Mouse (Mus musculus) spleen, postnatal 36 days (tissue): ENCODE measurements around the gene Mgat4e.

ENCODE experiments used
- DNase-seq, 2 experiments: peaks; one replicate each; pipeline ENCODE4 v3.0.0; 2022; ENCODE audit warnings: low spot score in 2 of 2, mixed read lengths in 1 of 2

Mgat4e gene

DNA sequence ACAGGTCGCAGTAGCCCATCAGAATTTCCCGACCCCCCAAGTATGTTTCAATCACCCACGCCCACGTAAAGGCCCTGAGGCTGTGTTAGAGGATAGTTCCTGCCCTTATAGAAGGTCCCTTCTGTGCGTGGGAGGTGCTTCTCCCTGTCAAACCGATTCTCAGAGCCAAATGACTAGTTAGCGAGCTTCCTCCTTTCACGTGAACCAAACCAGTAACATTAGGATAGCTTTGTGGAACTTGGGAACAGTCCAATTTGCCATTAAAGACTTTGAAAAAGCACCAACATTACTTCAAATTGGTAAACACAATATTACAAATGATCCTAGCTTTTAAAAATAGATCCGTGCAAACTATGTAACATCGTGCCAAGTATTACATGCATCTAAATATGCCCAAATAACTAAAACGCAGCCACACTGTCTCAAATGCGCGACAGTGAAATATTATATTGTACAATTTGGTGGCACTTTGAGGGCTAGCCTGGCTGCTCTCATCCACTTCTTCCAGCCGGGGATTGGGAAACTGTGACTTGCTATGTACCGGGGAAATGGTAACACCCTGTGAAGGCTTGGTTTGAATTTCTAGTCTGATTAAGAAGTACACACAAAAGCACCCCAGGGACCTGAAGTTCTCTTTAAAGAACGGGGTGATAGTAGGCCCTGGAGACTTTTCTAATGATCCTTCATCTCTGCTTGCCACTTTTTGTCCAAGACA, 35.4 kb downstream of the Mgat4e start:
- DNase-seq, result no peak

DNA sequence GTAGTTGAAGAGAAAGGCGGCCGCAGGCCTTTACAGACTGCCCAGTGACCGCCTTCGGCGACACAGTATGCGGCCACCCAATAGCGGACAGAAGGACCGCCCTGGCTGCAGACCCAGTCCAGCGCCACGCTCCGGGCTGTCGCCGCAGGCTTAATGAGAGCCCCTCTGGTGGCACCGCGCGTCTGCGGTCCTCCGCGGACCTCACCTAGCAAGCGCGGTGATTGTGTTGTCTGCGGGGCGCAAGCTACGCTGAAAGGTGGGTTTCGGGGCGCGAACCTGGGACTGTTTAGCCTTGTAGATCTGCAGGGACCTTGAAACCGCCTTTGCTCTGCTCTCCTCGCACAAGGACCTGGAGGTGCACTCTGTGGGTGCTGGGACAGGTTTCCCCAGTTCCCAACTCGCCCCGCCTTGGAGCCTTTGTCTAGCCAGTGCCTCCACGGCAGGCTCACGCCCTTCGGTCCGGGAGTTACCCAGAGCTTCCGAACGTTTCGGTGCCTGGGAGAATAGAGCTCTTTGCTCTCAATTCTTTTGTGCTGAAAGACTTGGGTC, 36.1 kb downstream of the Mgat4e start:
- no peak for DNase-seq

DNA sequence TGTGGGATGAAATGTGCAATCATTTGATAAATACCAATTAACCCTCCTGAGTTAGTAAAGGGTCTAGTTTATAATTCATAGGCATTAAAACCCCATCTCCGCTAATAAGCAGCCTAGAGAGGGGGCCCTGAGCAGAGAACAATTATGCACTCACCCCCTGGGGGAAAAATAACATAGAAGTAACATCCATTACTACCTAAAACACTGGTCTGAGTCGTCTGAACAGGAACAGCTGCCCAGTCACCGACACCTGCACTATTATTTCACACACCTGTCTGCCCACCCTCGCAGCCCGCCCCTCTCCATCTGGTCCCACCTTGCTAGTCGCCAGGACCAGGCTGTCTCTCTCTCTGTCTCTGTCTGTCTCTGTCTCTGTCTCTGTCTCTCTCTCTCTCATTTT, 36.9 kb downstream of the Mgat4e start:
- no peak for DNase-seq

DNA sequence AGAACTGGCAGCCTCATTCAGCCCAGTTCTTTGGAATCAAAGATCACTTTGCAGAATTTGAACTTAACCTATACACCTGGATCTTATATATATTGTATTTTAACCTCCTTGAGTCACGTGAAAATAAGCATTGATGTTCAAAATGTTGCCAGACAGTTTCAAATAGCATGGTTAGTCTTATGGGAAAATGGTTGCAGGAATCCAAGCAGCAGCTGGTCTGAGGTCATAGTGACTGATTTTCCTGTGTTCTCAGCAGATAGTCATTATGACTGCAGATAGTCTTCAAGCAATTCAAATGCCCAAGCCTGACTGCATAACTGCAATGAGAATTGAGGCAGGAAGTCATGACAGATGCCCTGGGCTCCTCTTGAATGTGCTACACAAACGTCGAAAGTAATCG, 37.3 kb downstream of the Mgat4e start:
- no peak for DNase-seq

DNA sequence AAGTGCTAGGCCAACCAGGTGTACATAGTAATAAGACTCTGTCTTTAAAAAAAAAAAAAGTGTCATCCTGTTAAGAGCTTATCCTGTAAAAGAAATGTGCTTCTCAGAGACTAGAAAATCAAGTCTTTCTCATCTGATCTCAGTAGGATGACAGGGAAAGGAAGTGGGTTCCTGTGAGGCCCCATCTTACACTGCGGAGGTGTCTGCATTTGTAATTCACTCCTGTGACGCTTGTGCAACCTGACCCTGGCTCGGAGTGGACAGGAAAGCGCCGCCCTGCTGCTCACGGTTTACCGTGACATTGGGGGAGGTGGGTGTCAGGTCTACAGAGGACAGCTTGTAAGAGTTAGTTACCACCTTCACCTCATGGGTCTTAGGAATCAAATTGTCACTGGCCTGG, 39.5 kb downstream of the Mgat4e start:
- no peak for DNase-seq

DNA sequence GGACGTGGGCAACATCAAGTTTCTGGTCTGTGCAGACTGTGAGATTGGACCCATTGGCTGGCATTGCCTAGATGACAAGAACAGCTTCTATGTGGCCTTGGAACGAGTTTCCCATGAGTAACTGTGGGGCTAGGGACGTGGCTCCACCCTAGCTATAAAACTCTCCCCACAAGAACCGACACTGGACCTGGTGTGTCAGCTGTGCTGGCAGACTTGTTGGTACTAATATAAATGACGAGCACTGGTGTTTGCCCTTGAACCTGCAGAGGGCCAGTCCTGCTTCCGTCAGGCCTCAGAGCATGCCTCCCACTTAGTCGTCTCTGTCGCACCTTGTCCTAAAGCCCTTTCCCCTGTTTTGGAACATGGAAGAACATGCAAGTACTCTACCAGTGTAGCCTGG, 43.3 kb downstream of the Mgat4e start:
- no peak for DNase-seq

DNA sequence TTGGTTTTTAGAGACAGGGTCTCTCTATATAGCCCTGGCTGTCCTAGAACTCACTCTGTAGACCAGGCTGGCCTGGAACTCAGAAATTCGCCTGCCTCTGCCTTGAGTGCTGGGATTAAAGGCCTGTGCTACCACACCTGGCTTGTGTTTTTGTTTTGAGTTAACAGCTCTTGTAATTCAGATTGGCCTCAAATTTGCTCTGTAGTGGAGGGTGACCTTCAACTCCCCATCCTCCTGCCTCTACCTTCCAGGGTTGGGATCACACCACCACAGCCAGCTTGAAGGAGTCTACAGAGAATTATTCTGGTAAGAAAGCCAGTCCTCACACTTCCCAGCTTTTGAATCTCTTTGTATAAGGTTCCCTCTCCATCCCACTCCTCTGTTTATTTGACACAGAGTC, 48.6 kb downstream of the Mgat4e start:
- no peak for DNase-seq

DNA sequence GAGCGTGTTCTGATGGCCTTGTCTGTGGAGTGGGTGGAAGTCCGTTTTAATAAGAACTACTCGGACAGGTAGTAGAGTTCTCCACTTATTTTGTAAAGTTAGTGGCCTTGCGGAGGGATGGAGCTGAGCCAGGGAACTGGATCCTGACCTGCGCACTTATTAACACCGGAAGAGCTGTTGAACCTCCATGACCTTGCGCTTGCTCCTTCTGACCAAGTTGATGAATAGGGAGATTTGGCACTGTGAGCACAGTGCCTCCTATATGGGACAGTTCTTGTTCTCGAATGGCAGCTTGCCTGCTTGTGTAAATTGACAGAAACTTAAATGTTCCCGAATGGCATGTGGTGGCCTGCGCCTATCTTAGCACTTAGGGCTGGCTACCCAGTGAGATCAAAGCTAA, 53.5 kb downstream of the Mgat4e start:
- DNase-seq, result no peak

DNA sequence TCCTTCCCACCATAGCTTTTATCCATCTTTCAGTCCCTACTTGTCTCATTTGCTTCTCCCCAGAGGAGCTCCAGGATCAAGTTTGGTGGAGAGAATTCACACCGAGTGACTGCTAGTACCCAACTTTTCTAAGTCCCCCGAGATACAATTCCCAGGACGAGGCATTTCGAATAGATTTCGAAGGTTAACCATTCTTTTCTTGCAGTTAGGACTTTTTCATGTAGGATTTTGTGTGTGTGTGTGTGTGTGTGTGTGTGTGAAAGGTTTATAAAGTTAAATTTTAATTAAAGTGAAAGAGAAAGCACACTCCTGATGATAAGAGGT, 54.3 kb downstream of the Mgat4e start:
- DNase-seq, result no peak

DNA sequence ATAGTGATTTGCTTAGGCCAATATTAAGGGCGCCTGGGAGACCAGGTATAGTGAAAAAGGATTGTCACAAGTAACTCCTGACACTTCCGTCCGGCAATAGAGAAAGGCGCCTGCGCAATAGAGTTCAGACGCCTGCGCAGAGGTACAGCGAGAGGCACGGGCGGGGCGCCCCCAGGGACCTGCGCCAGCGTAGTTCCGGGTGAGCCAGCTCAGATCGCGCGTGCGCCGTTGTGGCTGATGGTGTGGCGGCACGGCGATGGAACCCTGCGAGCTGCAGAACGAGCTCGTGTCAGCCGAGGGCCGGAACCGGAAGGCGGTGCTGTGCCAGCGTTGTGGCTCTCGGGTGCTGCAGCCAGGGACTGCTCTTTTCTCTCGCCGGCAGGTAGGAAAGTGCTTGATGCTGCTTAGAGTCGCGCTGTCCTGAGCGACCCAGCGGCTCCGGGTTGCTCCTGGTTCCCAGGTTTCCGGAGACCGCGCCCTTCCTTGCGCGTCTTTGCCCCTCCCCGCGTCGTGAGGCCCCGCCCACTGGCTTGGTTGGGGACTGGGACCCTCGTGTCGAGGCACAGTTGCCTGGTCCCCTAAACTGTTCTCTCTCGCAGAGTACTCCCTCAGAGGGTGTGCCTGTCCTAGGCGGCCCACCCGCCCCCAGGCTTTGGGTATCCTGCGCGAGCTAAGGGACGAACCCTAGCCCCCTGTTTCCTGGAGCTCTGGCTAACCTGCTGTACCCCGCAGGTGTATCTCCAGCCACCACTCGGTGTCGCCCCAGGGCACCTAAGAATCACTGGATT, 54.9 kb downstream of the Mgat4e start, which contains the start of gene Rabif:
Gene Rabif, plus strand, starts transcription at position 221 of the 788 bp plus-strand sequence.
- peak; percentile 99 to 100 for DNase-seq

DNA sequence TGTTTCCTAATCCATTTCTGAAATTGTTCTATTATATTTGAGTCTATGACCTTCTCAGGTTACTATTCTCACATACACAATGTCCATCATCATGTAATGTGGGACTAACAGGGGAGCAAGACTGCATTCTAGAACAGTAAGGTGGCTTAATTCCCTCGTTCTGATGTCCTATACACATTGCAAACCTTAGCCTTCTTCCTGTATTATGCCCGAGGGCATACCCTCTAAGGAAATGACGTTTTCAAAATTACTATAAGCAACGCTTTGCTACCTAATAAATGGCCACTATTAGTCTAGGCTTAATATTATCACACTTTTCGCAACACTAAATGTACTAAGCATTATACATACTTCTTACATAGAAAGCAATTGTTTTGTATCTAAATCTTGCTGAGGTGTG, 55.5 kb downstream of the Mgat4e start:
- DNase-seq, result no peak

DNA sequence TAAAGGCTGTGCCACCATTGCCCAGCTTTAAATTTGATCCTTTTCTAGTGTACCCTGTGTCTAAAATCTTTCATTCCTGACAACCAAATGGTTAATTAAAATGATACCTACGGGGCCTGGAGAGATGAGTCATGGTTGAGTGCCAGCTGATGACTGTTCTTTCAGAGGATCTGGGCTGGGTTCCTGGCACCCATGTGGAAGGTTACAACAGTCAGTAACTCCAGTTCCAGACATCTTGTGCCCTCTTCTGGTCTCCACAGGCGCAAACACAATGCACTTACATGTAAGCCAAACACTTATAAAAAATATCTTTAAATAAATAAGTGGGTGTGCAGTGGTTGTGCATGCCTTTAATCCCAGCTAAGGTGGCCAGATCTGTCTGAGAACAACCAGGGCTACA, 56.0 kb downstream of the Mgat4e start:
- DNase-seq, result no peak

DNA sequence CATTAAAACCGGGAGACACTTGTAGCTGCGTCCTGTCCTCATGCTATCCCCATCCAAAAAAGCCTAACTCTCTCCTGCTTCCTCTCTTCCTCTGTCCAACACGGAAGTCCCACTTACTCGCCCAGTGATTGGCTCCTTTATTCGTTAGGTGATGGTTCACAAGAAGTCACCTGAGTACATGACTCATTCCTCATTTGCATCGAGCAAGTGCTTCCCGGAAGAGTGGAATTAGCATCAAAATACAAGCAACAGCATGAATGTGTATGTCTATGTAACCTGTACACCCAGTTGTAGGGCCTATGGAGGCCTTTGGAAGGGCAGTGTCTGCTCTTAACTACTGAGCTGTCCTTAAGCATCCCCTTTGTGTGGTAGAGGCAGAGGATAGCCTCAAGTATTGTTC, 57.2 kb downstream of the Mgat4e start:
- no peak for DNase-seq
